Mouse (Mus musculus) ES-Bruce4 (cell line): ENCODE results near the gene Elp4.

ENCODE experiments used
- CTCF ChIP-seq: IDR thresholded peaks from one replicate; pipeline ENCODE4 v1.8.1; 2011; ENCODE audit warnings: low read depth, low read length
- EP300 ChIP-seq: IDR thresholded peaks from 2 replicates; pipeline ENCODE4 v1.6.1; 2011; ENCODE audit warnings: low read depth, low read length; ENCODE audit not compliant: insufficient read depth

DNA sequence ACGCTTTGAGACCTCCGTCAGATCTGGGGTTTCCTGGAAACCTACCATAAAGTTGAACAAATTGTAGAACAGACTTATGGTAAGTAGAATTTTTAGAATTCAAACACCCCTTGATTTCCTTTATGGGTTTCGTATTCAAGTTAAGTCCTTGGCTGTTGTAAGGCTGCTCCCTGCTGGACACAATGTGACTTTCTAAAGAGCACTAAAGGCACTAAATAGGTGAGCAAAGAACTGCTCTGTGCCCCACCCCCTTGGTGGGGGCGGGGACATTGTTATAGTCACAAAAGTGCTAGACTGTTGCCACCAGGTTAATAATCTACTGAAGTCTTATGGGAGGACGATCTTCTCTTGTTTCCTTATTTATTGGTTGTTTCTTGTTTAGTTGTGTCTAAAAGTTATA, 4.0 kb upstream of the Elp4 start:
- TF ChIP-seq CTCF (no peak), EP300 (no peak)
